Mouse (Mus musculus): ENCODE results near the gene Cnn2.

- TF ChIP-seq POLR2A (IDR thresholded peaks at IDR 0.05; ENCODE audit: borderline replicate concordance, extremely low read depth, low read depth, low read length) (no peak), CTCF (IDR thresholded peaks at IDR 0.05; ENCODE audit: insufficient read depth, low read length) (no peak)
Observed at GRCm38 (mm10) chr10:80023758-80024157, 35.4 kb downstream of the Cnn2 start.
